Mouse (Mus musculus): ENCODE measurements around the gene Tmem251. TPM values are rescaled to one million over a fixed set of nuclear protein-coding genes. Genes with fewer than 3 reads are reported as not detected.

Tmem251 gene
- polyA plus RNA-seq, 1 experiment from 2014 or later = 6.9 TPM

- Histone ChIP-seq H3K4me1 (replicated peaks) (no peaks in the 10 kb centered on the region), H3K36me3 (peaks cover 68% of the 10 kb centered on the region), H3K9me3 (replicated peaks) (no peaks in the 10 kb centered on the region), H3K4me3 (no peak overlapping the region), H3K4me2 (no peak overlapping the region), H3K9ac (no peak overlapping the region), H3K27me3 (no peaks in the 10 kb centered on the region), H3K27ac (no peak overlapping the region)
- no peak for ATAC-seq (replicated peaks; ENCODE audit: insufficient number of reproducible peaks, insufficient read depth, low FRiP score, low read depth)
- 88% methylated on average over 7 of the region's 7 CpGs for WGBS
Measured at GRCm38 (mm10) chr12:102787927-102788326, 44.4 kb downstream of the Tmem251 start.

Other genes with a start within 250 kb of the Tmem251 start
- 0.38 and 12.0 TPM in 2 replicates for gene Chga, start 188.8 kb upstream of the Tmem251 start, polyA plus RNA-seq (2015; fragmentation: Nextera tagmentation; extraction: Ambion mirVana)
- gene Itpk1, start 38.8 kb upstream of the Tmem251 start, polyA plus RNA-seq (2015; fragmentation: Nextera tagmentation; extraction: Ambion mirVana) = 4.8 and 9.2 TPM in 2 replicates
- gene Moap1, start 101 bp upstream of the Tmem251 start, polyA plus RNA-seq (2015; fragmentation: Nextera tagmentation; extraction: Ambion mirVana) = 13.1 and 20.1 TPM in 2 replicates
- gene Gm28051, start 14.0 kb downstream of the Tmem251 start, polyA plus RNA-seq (2015; fragmentation: Nextera tagmentation; extraction: Ambion mirVana) = not detected in 2 replicates
- 22.2 and 24.0 TPM in 2 replicates for gene Gon7, start 14.0 kb downstream of the Tmem251 start, polyA plus RNA-seq (2015; fragmentation: Nextera tagmentation; extraction: Ambion mirVana)
- gene Ubr7, start 14.2 kb downstream of the Tmem251 start, polyA plus RNA-seq (2015; fragmentation: Nextera tagmentation; extraction: Ambion mirVana) = 25.6 and 31.1 TPM in 2 replicates
- gene Gm20604, start 14.9 kb downstream of the Tmem251 start, polyA plus RNA-seq (2015; fragmentation: Nextera tagmentation; extraction: Ambion mirVana) = 15.6 TPM in 2 replicates
- 11.9 and 13.6 TPM in 2 replicates for gene Btbd7, start 134.7 kb downstream of the Tmem251 start, polyA plus RNA-seq (2015; fragmentation: Nextera tagmentation; extraction: Ambion mirVana)
- gene Cox8c, start 155.6 kb downstream of the Tmem251 start, polyA plus RNA-seq (2015; fragmentation: Nextera tagmentation; extraction: Ambion mirVana) = not detected in 2 replicates
- 0.16 and 0.52 TPM in 2 replicates for gene Unc79, start 205.1 kb downstream of the Tmem251 start, polyA plus RNA-seq (2015; fragmentation: Nextera tagmentation; extraction: Ambion mirVana)